8 mouse cellular contexts compared by ENCODE assay signal in the genomic region with DNA sequence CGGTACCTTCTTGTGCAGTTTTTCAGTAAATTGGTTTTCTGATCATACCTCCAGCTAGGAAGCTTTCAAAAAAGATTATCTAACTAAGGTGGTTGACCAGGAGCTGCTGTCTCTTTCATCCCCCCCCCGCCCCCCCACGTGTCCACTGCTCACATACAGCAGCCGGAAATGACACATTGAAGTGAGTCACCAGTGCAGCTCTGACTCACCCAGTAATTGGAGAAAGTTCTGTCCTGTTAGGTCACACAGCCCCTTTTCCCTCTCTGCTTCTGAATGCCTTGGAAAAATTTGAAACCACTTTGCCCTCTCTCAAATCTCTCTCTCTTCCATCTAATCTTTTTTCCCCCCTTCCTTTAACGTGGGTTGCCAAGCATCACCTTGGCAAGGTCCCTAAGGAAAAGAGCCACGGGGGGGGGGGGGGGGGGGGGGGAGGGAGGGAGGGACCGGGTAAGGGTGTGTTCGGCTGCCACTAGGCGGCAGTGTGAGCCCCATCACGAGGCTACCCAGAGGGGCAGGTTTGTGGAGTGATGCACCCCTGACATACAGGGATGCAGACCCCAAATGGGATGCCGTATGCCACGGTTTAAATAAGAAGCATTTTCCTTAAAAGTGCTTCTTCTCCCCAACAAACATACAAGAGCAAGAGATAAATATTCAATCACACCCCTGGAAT. TPM values are rescaled to one million over a fixed set of nuclear protein-coding genes. Genes with fewer than 3 reads are reported as not detected.
DNase-seq lines count a peak whose midpoint lies in the region; ATAC-seq lines count a peak whose summit lies in the region.

No protein-coding gene starts in this region.

- peak; percentile 53; the same call in 1 of the 2 replicates for ATAC-seq in intestine, embryonic 15.5 days
- no peak for ATAC-seq in intestine, embryonic 16.5 days
- ATAC-seq in forebrain, embryonic 16.5 days = no peak

- 0 out of 2 replicates have a peak, but pooled peaks cover 3% of the 10 kb centered on the region for H3K27me3 ChIP-seq in intestine, embryonic 15.5 days (replicated peaks)
- no peaks in the 10 kb centered on the region for H3K27me3 ChIP-seq in intestine, embryonic 16.5 days (replicated peaks; ENCODE audit: control insufficient read depth, insufficient read depth, low read length)
- no peaks in the 10 kb centered on the region for H3K27me3 ChIP-seq in forebrain, embryonic 16.5 days (replicated peaks; ENCODE audit: control insufficient read depth, insufficient read depth, low read length)

- no peak overlapping the region for H3K4me2 ChIP-seq in intestine, embryonic 15.5 days (replicated peaks)
- H3K4me2 ChIP-seq in intestine, embryonic 16.5 days (ENCODE audit: low read depth, low read length) = no peak overlapping the region
- H3K4me2 ChIP-seq in forebrain, embryonic 16.5 days (ENCODE audit: low read length) = no peak overlapping the region

- no peak overlapping the region for H3K27ac ChIP-seq in intestine, embryonic 15.5 days
- no peak overlapping the region for H3K27ac ChIP-seq in intestine, embryonic 16.5 days (ENCODE audit: low read length)
- no peak overlapping the region for H3K27ac ChIP-seq in forebrain, embryonic 16.5 days (ENCODE audit: low read length)

- intact Hi-C loops in left cerebral cortex, postnatal 4 days (cut with DNase I) = no loop called here

- no peak overlapping the region for H3K4me3 ChIP-seq in intestine, embryonic 15.5 days (replicated peaks)
- no peak overlapping the region for H3K4me3 ChIP-seq in intestine, embryonic 16.5 days (ENCODE audit: low read length)
- H3K4me3 ChIP-seq in forebrain, embryonic 16.5 days (replicated peaks; ENCODE audit: low read length) = no peak overlapping the region

- H3K4me1 ChIP-seq in intestine, embryonic 15.5 days (replicated peaks) = no peaks in the 10 kb centered on the region
- H3K4me1 ChIP-seq in intestine, embryonic 16.5 days (ENCODE audit: control insufficient read depth, insufficient read depth, low read length) = no peaks in the 10 kb centered on the region
- H3K4me1 ChIP-seq in forebrain, embryonic 16.5 days (replicated peaks; ENCODE audit: control insufficient read depth, insufficient read depth, low read length) = no peaks in the 10 kb centered on the region

- H3K36me3 ChIP-seq in intestine, embryonic 15.5 days = no peaks in the 10 kb centered on the region
- H3K36me3 ChIP-seq in intestine, embryonic 16.5 days (ENCODE audit: control insufficient read depth, insufficient read depth, low read length) = no peaks in the 10 kb centered on the region
- H3K36me3 ChIP-seq in forebrain, embryonic 16.5 days (ENCODE audit: control insufficient read depth, insufficient read depth) = no peaks in the 10 kb centered on the region

- 23% methylated on average over 11 of the region's 12 CpGs for WGBS in intestine, embryonic 15.5 days
- 26% methylated on average over 11 of the region's 12 CpGs for WGBS in intestine, embryonic 16.5 days
- 24% methylated on average over 11 of the region's 12 CpGs for WGBS in forebrain, embryonic 16.5 days

- peak; percentile 34 for DNase-seq in CD4-positive helper T cell, adult 2 months (ENCODE audit: low read depth, low spot score)
- DNase-seq in adrenal gland, adult 8-10 months = peak; percentile 74
- DNase-seq in gastrocnemius, postnatal 10 days = peak; percentile 72
- DNase-seq in left cerebral cortex, postnatal 4 days = peak; percentile 54
- peak; percentile 48 for DNase-seq in right cerebral cortex, postnatal 4 days

- no peaks in the 10 kb centered on the region for H3K9me3 ChIP-seq in intestine, embryonic 15.5 days
- no peaks in the 10 kb centered on the region for H3K9me3 ChIP-seq in intestine, embryonic 16.5 days (ENCODE audit: control insufficient read depth, low read length)
- no peaks in the 10 kb centered on the region for H3K9me3 ChIP-seq in forebrain, embryonic 16.5 days (ENCODE audit: control insufficient read depth, low read length)

- H3K9ac ChIP-seq in intestine, embryonic 15.5 days = no peak overlapping the region
- no peak overlapping the region for H3K9ac ChIP-seq in intestine, embryonic 16.5 days (ENCODE audit: low read depth, low read length)
- no peak overlapping the region for H3K9ac ChIP-seq in forebrain, embryonic 16.5 days (replicated peaks; ENCODE audit: low read depth, low read length)

RNA-seq across cellular contexts. Expression of a gene that starts 10.1 kb away (rescaled TPM):
- polyA plus RNA-seq in intestine, embryonic 15.5 days (2015; fragmentation: Nextera tagmentation; extraction: Ambion mirVana) = 0.34 and 0.42 TPM in 2 replicates
- polyA plus RNA-seq in intestine, embryonic 16.5 days (2015; fragmentation: Nextera tagmentation; extraction: Ambion mirVana) = 0.24 and 0.29 TPM in 2 replicates
- total RNA-seq in adrenal gland, adult 8-10 months (2022) = 1 to 10 TPM; 2.7 to 9.5 (median 6.5) TPM
- 1 to 10 TPM; 2.2 to 2.9 TPM for total RNA-seq in gastrocnemius, postnatal 10 days (2021)
- total RNA-seq in left cerebral cortex, postnatal 4 days (2021) = under 1 TPM; 0.60 TPM
- polyA plus RNA-seq in forebrain, embryonic 16.5 days (2015; fragmentation: Nextera tagmentation; extraction: Ambion mirVana) = 0.11 and 0.15 TPM in 2 replicates

RNA-seq across cellular contexts. Expression of a gene that starts 16.0 kb away (rescaled TPM):
- 230 and 242 TPM in 2 replicates for polyA plus RNA-seq in intestine, embryonic 15.5 days (2015; fragmentation: Nextera tagmentation; extraction: Ambion mirVana)
- polyA plus RNA-seq in intestine, embryonic 16.5 days (2015; fragmentation: Nextera tagmentation; extraction: Ambion mirVana) = 284 and 285 TPM in 2 replicates
- total RNA-seq in adrenal gland, adult 8-10 months (2022) = 100 to 1,000 TPM; 104 to 120 (median 106) TPM
- 10 to 100 TPM; 33.4 to 37.0 TPM for total RNA-seq in gastrocnemius, postnatal 10 days (2021)
- 100 to 1,000 TPM; 193 to 208 TPM for total RNA-seq in left cerebral cortex, postnatal 4 days (2021)
- polyA plus RNA-seq in forebrain, embryonic 16.5 days (2015; fragmentation: Nextera tagmentation; extraction: Ambion mirVana) = 252 and 272 TPM in 2 replicates

RNA-seq across cellular contexts. Expression of a gene that starts 35.8 kb away (rescaled TPM):
- polyA plus RNA-seq in intestine, embryonic 15.5 days (2015; fragmentation: Nextera tagmentation; extraction: Ambion mirVana) = 0.66 and 0.85 TPM in 2 replicates
- 0.50 and 0.64 TPM in 2 replicates for polyA plus RNA-seq in intestine, embryonic 16.5 days (2015; fragmentation: Nextera tagmentation; extraction: Ambion mirVana)
- 10 to 100 TPM in 2 of 4 experiments, 1 to 10 TPM in 2; 4.4 to 20.9 (median 9.9) TPM for total RNA-seq in adrenal gland, adult 8-10 months (2022)
- total RNA-seq in gastrocnemius, postnatal 10 days (2021) = under 1 TPM; 0.21 to 0.45 TPM
- 10 to 100 TPM; 48.5 to 78.9 TPM for total RNA-seq in left cerebral cortex, postnatal 4 days (2021)
- 3.9 and 4.3 TPM in 2 replicates for polyA plus RNA-seq in forebrain, embryonic 16.5 days (2015; fragmentation: Nextera tagmentation; extraction: Ambion mirVana)

RNA-seq across cellular contexts. Expression of a gene that starts 54.1 kb away (rescaled TPM):
- 7.5 and 8.4 TPM in 2 replicates for polyA plus RNA-seq in intestine, embryonic 15.5 days (2015; fragmentation: Nextera tagmentation; extraction: Ambion mirVana)
- 5.5 and 6.5 TPM in 2 replicates for polyA plus RNA-seq in intestine, embryonic 16.5 days (2015; fragmentation: Nextera tagmentation; extraction: Ambion mirVana)
- total RNA-seq in adrenal gland, adult 8-10 months (2022) = 10 to 100 TPM; 44.0 to 57.1 (median 54.0) TPM
- total RNA-seq in gastrocnemius, postnatal 10 days (2021) = 10 to 100 TPM in 1 of 2 experiments, 1 to 10 TPM in 1; 9.2 to 14.2 TPM
- 1 to 10 TPM; 4.1 to 5.6 TPM for total RNA-seq in left cerebral cortex, postnatal 4 days (2021)
- 2.6 and 3.5 TPM in 2 replicates for polyA plus RNA-seq in forebrain, embryonic 16.5 days (2015; fragmentation: Nextera tagmentation; extraction: Ambion mirVana)
